Mouse (Mus musculus): Measurements from ENCODE around the gene BC030870. TPM values are rescaled to one million over a fixed set of nuclear protein-coding genes. Genes with fewer than 3 reads are reported as not detected.

Gene BC030870
- polyA plus RNA-seq (2012; rRNA removed) = not detected in 2 replicates

GRCm38 (mm10) chr8:65129199-65129788, at the start of gene BC030870:
BC030870 (minus strand) TSS chr8:65129563.

GRCm38 (mm10) chr8:65074733-65075132, 54.6 kb downstream of the BC030870 start, which contains the start of gene Gm10663:
Gm10663 (plus strand) TSS chr8:65075033.

GRCm38 (mm10) chr8:65037117-65037533, 92.2 kb downstream of the BC030870 start, which contains the start of gene Apela:
Apela (minus strand) TSS chr8:65037336.

Other genes with a start within 250 kb of the BC030870 start
- gene Tmem192, start 182.4 kb downstream of the BC030870 start, polyA plus RNA-seq (2012; rRNA removed) = 15.3 and 17.7 TPM in 2 replicates
- not detected in 2 replicates for gene Trim75, start 141.7 kb downstream of the BC030870 start, polyA plus RNA-seq (2012; rRNA removed)
- gene Trim61, start 111.0 kb downstream of the BC030870 start, polyA plus RNA-seq (2012; rRNA removed) = 0.05 TPM in 1 of 2 replicates, not detected in the other
- not detected in 2 replicates for gene Trim60, start 111.0 kb downstream of the BC030870 start, polyA plus RNA-seq (2012; rRNA removed)
- 2.2 and 2.3 TPM in 2 replicates for gene Apela, start 92.2 kb downstream of the BC030870 start, polyA plus RNA-seq (2012; rRNA removed)
- gene Gm10663, start 54.5 kb downstream of the BC030870 start, polyA plus RNA-seq (2012; rRNA removed) = not detected in 2 replicates